Mouse (Mus musculus): Measurements from ENCODE around the gene Robo1.

The Robo1 gene

GRCm38 (mm10) chr16:72940786-72941185 is 632.7 kb downstream of the Robo1 start:
- no peak for DNase-seq

- DNase-seq = peak in 1 of 2 experiments; percentile 42
These were observed 636.3 kb downstream of the Robo1 start for GRCm38 (mm10) chr16:72944403-72944802.

- no peak for DNase-seq
These were observed 643.9 kb downstream of the Robo1 start for GRCm38 (mm10) chr16:72951969-72952368.

- no peak for DNase-seq
These were observed 651.1 kb downstream of the Robo1 start for GRCm38 (mm10) chr16:72959018-72959702.

GRCm38 (mm10) chr16:72959823-72960222 is 651.7 kb downstream of the Robo1 start:
- no peak for DNase-seq

- DNase-seq = no peak
These were observed 655.7 kb downstream of the Robo1 start for GRCm38 (mm10) chr16:72963782-72964181.

GRCm38 (mm10) chr16:72967509-72967908 is 659.4 kb downstream of the Robo1 start:
- DNase-seq = no peak

- DNase-seq = no peak
These were observed 661.9 kb downstream of the Robo1 start for GRCm38 (mm10) chr16:72969990-72970389.

- DNase-seq = no peak
These were observed 665.6 kb downstream of the Robo1 start for GRCm38 (mm10) chr16:72973685-72974084.

GRCm38 (mm10) chr16:72974681-72975080 is 666.6 kb downstream of the Robo1 start:
- DNase-seq = no peak

- DNase-seq = no peak
These were observed 668.9 kb downstream of the Robo1 start for GRCm38 (mm10) chr16:72976849-72977576.

GRCm38 (mm10) chr16:72979407-72980219 is 671.5 kb downstream of the Robo1 start:
- DNase-seq = peak in 1 of 2 experiments; percentile 77

- no peak for DNase-seq
These were observed 682.5 kb downstream of the Robo1 start for GRCm38 (mm10) chr16:72990376-72991167.

GRCm38 (mm10) chr16:72993189-72993588 is 685.1 kb downstream of the Robo1 start:
- DNase-seq = no peak

GRCm38 (mm10) chr16:72993594-72993993 is 685.5 kb downstream of the Robo1 start:
- no peak for DNase-seq

GRCm38 (mm10) chr16:72995251-72995954 is 687.3 kb downstream of the Robo1 start:
- peak in 1 of 2 experiments; percentile 66 for DNase-seq

GRCm38 (mm10) chr16:72995955-72996535 is 687.9 kb downstream of the Robo1 start:
- no peak for DNase-seq

GRCm38 (mm10) chr16:72998677-72999076 is 690.6 kb downstream of the Robo1 start:
- no peak for DNase-seq

- no peak for DNase-seq
These were observed 694.6 kb downstream of the Robo1 start for GRCm38 (mm10) chr16:73002685-73003084.

- no peak for DNase-seq
These were observed 696.5 kb downstream of the Robo1 start for GRCm38 (mm10) chr16:73004601-73005000.

- no peak for DNase-seq
These were observed 697.7 kb downstream of the Robo1 start for GRCm38 (mm10) chr16:73005831-73006230.

- DNase-seq = no peak
These were observed 699.3 kb downstream of the Robo1 start for GRCm38 (mm10) chr16:73007434-73007833.
